In the genomic region with DNA sequence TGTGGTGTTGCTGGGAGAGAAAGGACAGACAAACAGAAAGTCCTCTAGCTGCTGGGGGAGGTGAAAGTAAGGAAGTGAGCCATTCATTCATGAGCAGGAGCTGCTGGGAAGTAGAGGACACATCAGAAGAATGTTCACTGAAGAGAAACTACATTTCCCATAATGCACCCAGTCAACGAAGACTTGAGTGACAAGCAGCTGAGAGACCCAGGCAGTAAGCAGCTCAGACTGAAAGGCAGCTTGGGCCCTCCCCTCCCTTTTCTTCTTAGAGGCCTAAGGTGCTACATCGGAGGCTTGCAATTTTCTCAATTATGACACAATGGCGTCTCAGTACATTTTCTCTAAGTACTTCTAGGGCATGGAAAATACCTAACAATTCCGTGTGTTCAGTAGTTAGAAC, we compare ENCODE assay signal across 22 mouse cellular contexts. TPM values are rescaled to one million over a fixed set of nuclear protein-coding genes. Genes with fewer than 3 reads are reported as not detected.
A peak's percentile ranks its signal among the peaks of the same experiment; 100 is the strongest.
DNase-seq lines count a peak whose midpoint lies in the region; ATAC-seq lines count a peak whose summit lies in the region.
"Had no signal": no experiment of that assay in that cellular context is flagged by ENCODE, and none has a peak within 500 bp of the region (broad histone marks: within the 10 kb centered on the region; RNA-seq: fewer than 3 reads in every experiment).

No protein-coding gene starts in this region.

- H3K4me3 ChIP-seq in midbrain, embryonic 14.5 days (replicated peaks; ENCODE audit: low read depth, low read length), result no peak overlapping the region
- H3K4me3 ChIP-seq in midbrain, embryonic 10.5 days, result no peak overlapping the region
- H3K4me3 ChIP-seq in forebrain, embryonic 13.5 days, result no peak overlapping the region
- H3K4me3 ChIP-seq: embryonic facial prominence, embryonic 15.5 days; heart, embryonic 12.5 days; hindbrain, embryonic 13.5 days had no signal

- H3K27me3 ChIP-seq in midbrain, embryonic 14.5 days (ENCODE audit: control insufficient read depth, insufficient read depth, low read length), result no peaks in the 10 kb centered on the region
- no peaks in the 10 kb centered on the region for H3K27me3 ChIP-seq in midbrain, embryonic 10.5 days (ENCODE audit: low read depth, poor library complexity, severe bottlenecking)
- H3K27me3 ChIP-seq in forebrain, embryonic 13.5 days, result no peaks in the 10 kb centered on the region
- H3K27me3 ChIP-seq: embryonic facial prominence, embryonic 15.5 days; heart, embryonic 12.5 days; hindbrain, embryonic 13.5 days had no signal

- no peak overlapping the region for H3K9ac ChIP-seq in midbrain, embryonic 14.5 days (replicated peaks; ENCODE audit: low read length)
- H3K9ac ChIP-seq in forebrain, embryonic 13.5 days, result no peak overlapping the region
- H3K9ac ChIP-seq: embryonic facial prominence, embryonic 15.5 days; heart, embryonic 12.5 days; hindbrain, embryonic 13.5 days had no signal

- DNase-seq in embryo, embryonic 10 days (ENCODE audit: low spot score), result peak; percentile 29
- no peak for DNase-seq in embryo, embryonic 11 days
- peak; percentile 58 for DNase-seq in midbrain, embryonic 14.5 days
- DNase-seq in midbrain, embryonic 10.5 days (ENCODE audit: low spot score), result no peak
- DNase-seq in retina, postnatal 7 days (ENCODE audit: low read depth, low spot score), result peak; percentile 9
- DNase-seq in frontal cortex, postnatal 25 days (ENCODE audit: low spot score in 2 of 2), result no peak
- DNase-seq in gastrocnemius, postnatal 14 days, result no peak
- DNase-seq: adrenal gland, postnatal 36 days; cerebellum, adult 18-20 months; cerebellum, postnatal 25 days; heart, postnatal 14 days; layer of hippocampus, adult 9-11 months; lung, adult 18-20 months; thymus, postnatal 25 days had no signal

- no peak overlapping the region for H3K27ac ChIP-seq in midbrain, embryonic 14.5 days (replicated peaks; ENCODE audit: low read depth, low read length)
- H3K27ac ChIP-seq in midbrain, embryonic 10.5 days (replicated peaks), result no peak overlapping the region
- no peak overlapping the region for H3K27ac ChIP-seq in forebrain, embryonic 13.5 days
- H3K27ac ChIP-seq: embryonic facial prominence, embryonic 15.5 days; hindbrain, embryonic 13.5 days; stomach, postnatal 0 days had no signal

- H3K36me3 ChIP-seq in midbrain, embryonic 14.5 days (ENCODE audit: control insufficient read depth, insufficient read depth, low read length), result no peaks in the 10 kb centered on the region
- 0 out of 2 replicates have a peak, but pooled peaks cover 5% of the 10 kb centered on the region for H3K36me3 ChIP-seq in midbrain, embryonic 10.5 days
- H3K36me3 ChIP-seq in forebrain, embryonic 13.5 days (ENCODE audit: poor library complexity, severe bottlenecking), result no peaks in the 10 kb centered on the region
- H3K36me3 ChIP-seq: embryonic facial prominence, embryonic 15.5 days; heart, embryonic 12.5 days; hindbrain, embryonic 13.5 days had no signal

- 54% methylated on average over 4 of the region's 4 CpGs for WGBS in midbrain, embryonic 14.5 days
- WGBS in midbrain, embryonic 10.5 days, result 60% methylated on average over 4 of the region's 4 CpGs
- WGBS in forebrain, embryonic 13.5 days, result 37% methylated on average over 4 of the region's 4 CpGs

- H3K9me3 ChIP-seq in midbrain, embryonic 14.5 days (ENCODE audit: control insufficient read depth, low read length), result no peaks in the 10 kb centered on the region
- H3K9me3 ChIP-seq in midbrain, embryonic 10.5 days (replicated peaks), result no peaks in the 10 kb centered on the region
- H3K9me3 ChIP-seq in forebrain, embryonic 13.5 days (replicated peaks), result no peaks in the 10 kb centered on the region
- H3K9me3 ChIP-seq: embryonic facial prominence, embryonic 15.5 days; heart, embryonic 12.5 days; hindbrain, embryonic 13.5 days had no signal

- H3K4me2 ChIP-seq in midbrain, embryonic 14.5 days (ENCODE audit: low read length), result no peak overlapping the region
- H3K4me2 ChIP-seq in forebrain, embryonic 13.5 days, result no peak overlapping the region
- H3K4me2 ChIP-seq: embryonic facial prominence, embryonic 15.5 days; heart, embryonic 12.5 days; hindbrain, embryonic 13.5 days; liver, embryonic 11.5 days had no signal

- no peaks in the 10 kb centered on the region for H3K4me1 ChIP-seq in midbrain, embryonic 14.5 days (ENCODE audit: control insufficient read depth, insufficient read depth, low read length)
- peaks cover 13% of the 10 kb centered on the region for H3K4me1 ChIP-seq in midbrain, embryonic 10.5 days
- no peaks in the 10 kb centered on the region; the same call in 1 of the 2 replicates for H3K4me1 ChIP-seq in forebrain, embryonic 13.5 days
- H3K4me1 ChIP-seq: heart, embryonic 12.5 days; hindbrain, embryonic 13.5 days had no signal

- intact Hi-C loops in gastrocnemius, postnatal 14 days (cut with DNase I; ENCODE audit: low total_unique reads), result no loop called here

- no peak for ATAC-seq in midbrain, embryonic 14.5 days (ENCODE audit: low FRiP score, low TSS enrichment)
- peak; percentile 77 for ATAC-seq in forebrain, embryonic 13.5 days
- ATAC-seq: inflammation-experienced regulatory T-cells, adult 6 months had no signal

RNA-seq across cellular contexts. Expression of gene Glis3, which starts 31.0 kb away (rescaled TPM):
- polyA plus RNA-seq in midbrain, embryonic 14.5 days (2014; fragmentation: Nextera tagmentation; extraction: Ambion mirVana), result 4.1 and 4.4 TPM in 2 replicates
- 4.1 and 4.3 TPM in 2 replicates for polyA plus RNA-seq in midbrain, embryonic 10.5 days (2016; fragmentation: Nextera tagmentation; extraction: Ambion mirVana)
- polyA plus RNA-seq in forebrain, embryonic 13.5 days (2015; fragmentation: Nextera tagmentation; extraction: Ambion mirVana), result 1.1 and 1.3 TPM in 2 replicates
- total RNA-seq in gastrocnemius, postnatal 14 days (2021), result 1 to 10 TPM; 1.4 to 1.8 TPM
- total RNA-seq: MEL had no signal

Comparison
In these comparisons a context has a peak if more than half of its experiments do, and no peak if none do; other contexts are left out.
1. DNase-seq: peak in embryo, embryonic 10 days (single experiment), midbrain, embryonic 14.5 days (single experiment) and retina, postnatal 7 days (single experiment); none in embryo, embryonic 11 days (single experiment), midbrain, embryonic 10.5 days (single experiment), frontal cortex, postnatal 25 days (0 of 2) and gastrocnemius, postnatal 14 days (single experiment).